15 mouse cellular contexts compared by ENCODE assay signal in the genomic region with DNA sequence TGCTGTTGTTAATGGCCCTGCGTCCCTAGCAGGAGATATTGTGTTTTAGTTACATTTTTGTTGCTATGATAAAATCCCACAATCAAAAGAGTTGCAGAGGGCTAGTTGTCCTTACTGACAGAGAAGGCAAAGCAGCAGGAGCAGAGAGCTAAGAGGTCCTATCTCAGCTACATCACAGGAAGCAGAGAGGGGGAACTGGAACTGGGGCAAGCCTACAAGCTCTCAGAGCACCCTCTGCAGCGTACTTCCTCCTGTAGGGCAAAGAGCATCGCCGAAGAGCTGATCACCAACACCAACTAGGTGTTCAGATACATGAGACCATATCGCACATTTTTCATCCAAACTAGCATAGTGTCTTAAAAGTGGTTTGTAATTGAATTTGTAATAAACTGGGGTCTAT.
"Had no signal": no experiment of that assay in that cellular context is flagged by ENCODE, and none has a peak within 500 bp of the region (broad histone marks: within the 10 kb centered on the region; RNA-seq: fewer than 3 reads in every experiment).

No protein-coding gene starts in this region.

- ATAC-seq: intestine, embryonic 15.5 days; midbrain, embryonic 13.5 days had no signal

- H3K4me1 ChIP-seq: intestine, embryonic 15.5 days; limb, embryonic 13.5 days; midbrain, embryonic 13.5 days; neural tube, embryonic 15.5 days had no signal

- H3K4me3 ChIP-seq: intestine, embryonic 15.5 days; layer of hippocampus, adult 2 months; limb, embryonic 13.5 days; liver, embryonic 15.5 days; midbrain, embryonic 13.5 days; myocyte; neural tube, embryonic 15.5 days had no signal

- DNase-seq: kidney, adult 18-20 months; kidney, postnatal 10 days; kidney, postnatal 4 days; left cerebral cortex, postnatal 4 days; lung, embryonic 14.5 days; lung, postnatal 10 days; thymus, adult 18-20 months; thymus, postnatal 25 days had no signal
